Mouse (Mus musculus): ENCODE results near the gene Csf2rb.

GRCm38 (mm10) chr15:78310971-78311370 lies 14.6 kb upstream of the Csf2rb start:
- TF ChIP-seq GATA1 (IDR thresholded peaks at IDR 0.05; ENCODE audit: low read length) (no peak), TAL1 (IDR thresholded peaks at IDR 0.05; ENCODE audit: low read length) (no peak)
